Mouse (Mus musculus) liver, adult 2 months (tissue): ENCODE results near the gene Abl1. TPM values are rescaled to one million over a fixed set of nuclear protein-coding genes. Genes with fewer than 3 reads are reported as not detected.

Source experiments
- DNase-seq: peaks from one replicate; pipeline ENCODE4 v3.0.0-alpha.2; 2011; ENCODE audit warnings: low read depth, low spot score; ENCODE audit errors: extremely low read depth
- H3K27ac ChIP-seq: fragments of 200-500 bp; replicated peaks from 2 replicates; pipeline ENCODE4 v1.5.1; 2012; ENCODE audit warnings: low read depth, mild to moderate bottlenecking, control low read depth, inconsistent platforms, low read length; ENCODE audit not compliant: insufficient read depth
- H3K27me3 ChIP-seq: fragments of 200-500 bp; 2 replicates; pipeline ENCODE4 v1.6.1; 2012; ENCODE audit warnings: mild to moderate bottlenecking, moderate library complexity, low read length, inconsistent platforms; ENCODE audit not compliant: control insufficient read depth, insufficient read depth
- H3K36me3 ChIP-seq: fragments of 200-500 bp; 2 replicates; pipeline ENCODE4 v1.6.1; 2012; ENCODE audit warnings: low read length, inconsistent platforms; ENCODE audit not compliant: control insufficient read depth, insufficient read depth
- H3K4me1 ChIP-seq: fragments of 200-500 bp; 2 replicates; pipeline ENCODE4 v1.6.1; 2011; ENCODE audit warnings: low read length; ENCODE audit not compliant: control insufficient read depth, insufficient read depth
- H3K4me3 ChIP-seq: fragments of 200-500 bp; 2 replicates; pipeline ENCODE4 v1.5.1; 2011; ENCODE audit warnings: low read depth, mild to moderate bottlenecking, control low read depth, low read length, moderate library complexity; ENCODE audit not compliant: insufficient read depth
- H3K79me2 ChIP-seq: fragments of 200-500 bp; 2 replicates; pipeline ENCODE4 v1.6.1; 2012; ENCODE audit warnings: inconsistent platforms, mild to moderate bottlenecking, low read length, moderate library complexity; ENCODE audit not compliant: control insufficient read depth, insufficient read depth
- H3K9ac ChIP-seq: fragments of 200-500 bp; 2 replicates; pipeline ENCODE4 v1.6.1; 2012; ENCODE audit warnings: low read depth, mild to moderate bottlenecking, control low read depth, inconsistent platforms, low read length
- CTCF ChIP-seq: fragments of 200-500 bp; IDR thresholded peaks from 2 replicates; pipeline ENCODE4 v1.5.1; 2011; ENCODE audit warnings: low read depth, low read length, control low read depth
- POLR2A ChIP-seq: fragments of 200-500 bp; IDR thresholded peaks from 2 replicates; pipeline ENCODE4 v1.6.1; 2011; ENCODE audit warnings: low read length, control low read depth; ENCODE audit not compliant: insufficient read depth; ENCODE audit errors: extremely low read depth
- WGBS: fragments of 180-500 bp; shearing (Covaris S2); methylation state at CpG from one replicate; pipeline ENCODE4 v1.1.7; 2018; 5-methylcytosine and 5-hydroxymethylcytosine counted together
- polyA plus RNA-seq: library from polyadenylated mRNA; depleted of rRNA; stranded (reverse); fragments of >200 nt; gene quantifications from 2 replicates; pipeline ENCODE4 v1.2.3, GENCODE M21; 2012
- total RNA-seq: library from RNA; depleted of rRNA; stranded (reverse); fragments of >200 nt; gene quantifications from 2 replicates; pipeline ENCODE4 v1.2.3, GENCODE M21; 2014

The Abl1 gene
- total and polyA plus RNA-seq, 2 experiments, result 13.9 to 14.1 TPM

DNA sequence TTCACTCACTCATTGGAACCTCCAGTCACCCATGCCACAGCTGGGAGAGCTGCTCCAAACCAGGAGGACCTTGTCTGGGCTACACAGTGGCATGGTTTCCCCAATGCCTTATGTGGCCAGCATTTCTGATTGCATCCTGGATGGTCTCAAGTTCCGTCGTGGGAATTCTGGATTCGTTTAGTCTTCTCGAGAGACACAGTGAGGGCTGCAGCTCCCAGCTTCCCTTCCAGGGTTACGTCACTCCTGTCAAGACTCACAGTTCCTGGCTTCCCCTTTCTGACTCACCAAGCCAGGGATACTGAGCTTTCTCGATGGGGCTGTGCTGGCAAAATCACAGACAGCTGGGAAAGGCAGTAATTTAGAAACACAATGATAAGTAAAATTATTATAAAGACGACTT lies 54.0 kb downstream of the Abl1 start:
- H3K4me3 ChIP-seq, result no peak overlapping the region
- H3K79me2 ChIP-seq, result peaks cover 8% of the 10 kb centered on the region; the same call in 1 of the 2 replicates
- no peaks in the 10 kb centered on the region for H3K27me3 ChIP-seq
- H3K27ac ChIP-seq, result no peak overlapping the region
- WGBS, result 62% methylated on average over 7 of the region's 7 CpGs
- H3K4me1 ChIP-seq, result peaks cover 7% of the 10 kb centered on the region
- no peak overlapping the region for H3K9ac ChIP-seq
- no peaks in the 10 kb centered on the region for H3K36me3 ChIP-seq
- TF ChIP-seq POLR2A, result no peak
- TF ChIP-seq CTCF, result no peak
- no peak for DNase-seq

DNA sequence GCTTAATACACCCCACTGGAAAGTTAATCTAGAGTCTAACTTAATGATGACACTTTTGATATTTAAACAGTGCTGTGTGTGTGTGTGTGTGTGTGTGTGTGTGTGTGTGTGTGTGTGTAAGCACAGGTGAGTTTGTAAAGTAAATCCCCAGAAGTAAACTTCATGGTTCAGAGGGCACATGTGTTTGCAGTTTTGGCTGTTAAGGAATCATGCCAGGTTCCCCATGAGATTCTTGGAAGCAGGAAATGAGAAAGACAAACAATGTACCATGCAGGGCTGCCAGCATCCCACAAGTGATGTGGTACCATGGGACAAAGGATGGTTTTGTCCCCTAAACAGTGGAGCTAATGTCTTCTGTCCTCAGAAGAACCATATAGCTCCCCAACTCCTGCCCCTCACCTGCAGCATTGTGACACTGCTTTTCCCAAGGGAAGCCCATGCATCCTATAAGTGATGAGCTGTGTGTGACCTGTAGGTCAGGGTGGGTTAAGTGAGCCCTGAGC lies 57.6 kb downstream of the Abl1 start:
- H3K79me2 ChIP-seq, result peaks cover 18% of the 10 kb centered on the region; the same call in 1 of the 2 replicates
- H3K27ac ChIP-seq, result no peak overlapping the region
- H3K9ac ChIP-seq, result no peak overlapping the region
- TF ChIP-seq CTCF (no peak), POLR2A (no peak)
- H3K36me3 ChIP-seq, result no peaks in the 10 kb centered on the region
- H3K27me3 ChIP-seq, result no peaks in the 10 kb centered on the region
- peaks cover 21% of the 10 kb centered on the region for H3K4me1 ChIP-seq
- DNase-seq, result peak; percentile 66
- H3K4me3 ChIP-seq, result no peak overlapping the region

GRCm38 (mm10) chr2:31746835-31747234 lies 58.7 kb downstream of the Abl1 start:
- H3K27ac ChIP-seq, result no peak overlapping the region
- H3K9ac ChIP-seq, result no peak overlapping the region
- peaks cover 21% of the 10 kb centered on the region for H3K4me1 ChIP-seq
- H3K36me3 ChIP-seq, result no peaks in the 10 kb centered on the region
- no peak overlapping the region for H3K4me3 ChIP-seq
- 75% methylated on average over 4 of the region's 4 CpGs for WGBS
- TF ChIP-seq POLR2A (no peak), CTCF (no peak)
- peaks cover 19% of the 10 kb centered on the region; the same call in 1 of the 2 replicates for H3K79me2 ChIP-seq
- no peak for DNase-seq
- no peaks in the 10 kb centered on the region for H3K27me3 ChIP-seq

GRCm38 (mm10) chr2:31749046-31749709 lies 61.0 kb downstream of the Abl1 start:
- Histone ChIP-seq H3K4me3 (no peak overlapping the region), H3K36me3 (no peaks in the 10 kb centered on the region), H3K27me3 (no peaks in the 10 kb centered on the region), H3K4me1 (peaks cover 21% of the 10 kb centered on the region), H3K9ac (no peak overlapping the region), H3K27ac (0 out of 2 replicates have a peak overlapping the region, but pooled peaks have one; percentile 17), H3K79me2 (peaks cover 13% of the 10 kb centered on the region; the same call in 1 of the 2 replicates)
- no peak for TF ChIP-seq POLR2A
- no peak for TF ChIP-seq CTCF
- DNase-seq, result no peak
- WGBS, result 38% methylated on average over 10 of the region's 10 CpGs

- peak; percentile 67 for DNase-seq
- WGBS, result 45% methylated on average over 5 of the region's 5 CpGs
- Histone ChIP-seq H3K27me3 (no peaks in the 10 kb centered on the region), H3K9ac (no peak overlapping the region), H3K27ac (no peak overlapping the region; the same call in 1 of the 2 replicates), H3K79me2 (peaks cover 13% of the 10 kb centered on the region; the same call in 1 of the 2 replicates), H3K36me3 (no peaks in the 10 kb centered on the region), H3K4me3 (no peak overlapping the region), H3K4me1 (peaks cover 21% of the 10 kb centered on the region)
- TF ChIP-seq POLR2A, result no peak
- no peak for TF ChIP-seq CTCF
Observed at GRCm38 (mm10) chr2:31750133-31750532, 62.0 kb downstream of the Abl1 start.

DNA sequence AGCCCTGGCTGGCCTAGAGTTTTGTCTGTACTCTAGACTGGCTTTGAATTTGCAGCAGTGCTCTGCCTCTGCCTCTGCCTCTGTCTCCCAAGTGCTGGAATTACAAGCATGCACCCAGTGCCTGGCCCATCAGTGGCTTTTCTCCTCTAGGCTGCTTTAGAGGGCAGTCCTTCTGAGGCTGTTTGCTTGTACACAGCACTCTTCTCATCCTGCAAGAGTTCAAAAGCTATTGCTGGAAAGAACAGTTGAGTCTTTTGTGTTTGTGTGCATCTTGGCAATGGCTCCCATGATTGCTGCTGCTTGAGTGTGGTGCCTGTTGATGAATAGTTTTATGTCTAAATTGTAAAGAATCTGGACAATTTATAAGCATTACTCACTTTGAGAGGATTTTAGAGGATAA lies 69.3 kb downstream of the Abl1 start:
- H3K4me3 ChIP-seq, result no peak overlapping the region
- H3K9ac ChIP-seq, result no peak overlapping the region
- no peaks in the 10 kb centered on the region for H3K27me3 ChIP-seq
- no peak for TF ChIP-seq POLR2A
- no peak for TF ChIP-seq CTCF
- no peaks in the 10 kb centered on the region for H3K36me3 ChIP-seq
- no peak overlapping the region for H3K27ac ChIP-seq
- H3K79me2 ChIP-seq, result peaks cover 22% of the 10 kb centered on the region; the same call in 1 of the 2 replicates
- DNase-seq, result no peak
- peaks cover 17% of the 10 kb centered on the region for H3K4me1 ChIP-seq
